Mouse (Mus musculus): ENCODE measurements around the gene Magee1.
"Not testable (repeated sequence)": the region's sequence is repeated elsewhere in the genome, so short reads cannot be mapped to it uniquely, and the experiment has no call there.

Magee1 gene

DNA sequence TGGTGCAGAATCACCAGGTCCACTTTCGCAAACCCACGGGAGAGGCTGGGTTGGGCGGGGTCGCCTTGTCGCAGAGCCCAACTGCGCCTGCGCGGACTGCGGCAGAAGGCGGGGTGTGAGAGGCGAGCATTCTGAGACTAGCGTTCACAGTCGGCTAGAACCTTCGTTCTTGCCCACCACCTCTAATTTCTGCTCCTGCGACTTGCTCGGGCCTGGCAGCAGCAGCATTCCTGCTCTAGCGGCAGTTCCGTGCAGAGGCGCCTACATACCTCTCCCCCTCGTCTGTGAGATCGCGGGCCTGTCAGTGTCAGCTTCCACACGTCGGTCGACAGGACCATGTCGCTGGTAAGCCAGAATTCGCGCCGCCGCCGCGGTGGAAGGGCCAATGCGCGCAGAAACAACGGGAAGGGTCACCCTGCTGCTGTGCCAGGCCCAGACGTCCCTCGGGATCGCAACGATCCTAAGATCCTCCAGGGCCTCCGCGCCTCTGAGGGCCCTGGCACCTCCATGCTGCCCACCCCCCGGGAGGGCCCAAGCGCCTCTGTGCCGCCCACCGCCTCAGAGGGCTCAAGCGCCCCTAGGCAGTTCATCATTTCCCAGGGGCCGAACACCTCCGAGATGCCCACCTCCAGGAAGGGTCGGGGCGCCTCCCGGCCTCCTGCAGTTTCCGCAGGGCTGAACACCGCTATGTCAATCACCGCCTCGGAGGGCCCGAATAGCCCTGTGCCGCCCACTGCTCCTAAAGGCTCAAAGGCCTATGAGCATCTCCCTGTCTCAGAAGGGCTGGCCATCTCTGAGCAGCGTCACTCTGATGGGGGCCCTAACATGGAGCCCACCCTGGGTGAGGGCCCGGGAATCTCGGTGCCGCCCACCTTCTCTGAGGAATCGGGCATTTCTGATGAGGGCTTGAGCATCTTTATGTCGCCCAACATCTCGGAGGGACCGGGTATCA is at the start of gene Magee1:
TSS of gene Magee1 (plus strand) at position 104 of the 952 bp plus-strand sequence.
- peak; percentile 16 for DNase-seq (ENCODE audit: low read depth, low spot score)

DNA sequence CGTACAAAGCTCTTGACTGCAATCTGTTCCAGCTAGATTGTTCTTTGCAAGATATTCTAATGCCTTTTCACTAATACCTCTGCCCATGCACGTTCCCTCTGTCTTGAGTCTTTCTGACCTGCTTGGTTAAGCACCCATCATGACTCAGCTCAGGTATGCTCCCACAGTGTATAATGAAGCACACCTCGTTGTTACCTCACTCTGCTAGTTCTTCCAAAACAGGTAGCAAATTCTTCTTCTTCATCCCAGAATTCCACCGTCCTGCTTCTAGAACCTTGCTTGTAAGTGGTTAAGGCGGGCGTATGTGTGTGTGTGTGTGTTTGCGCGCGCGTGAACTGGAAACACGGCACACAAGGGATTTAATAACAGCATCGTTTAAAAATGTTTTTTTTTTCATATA is 41.0 kb upstream of the Magee1 start:
- no peak for DNase-seq (ENCODE audit: low read depth, low spot score)

DNA sequence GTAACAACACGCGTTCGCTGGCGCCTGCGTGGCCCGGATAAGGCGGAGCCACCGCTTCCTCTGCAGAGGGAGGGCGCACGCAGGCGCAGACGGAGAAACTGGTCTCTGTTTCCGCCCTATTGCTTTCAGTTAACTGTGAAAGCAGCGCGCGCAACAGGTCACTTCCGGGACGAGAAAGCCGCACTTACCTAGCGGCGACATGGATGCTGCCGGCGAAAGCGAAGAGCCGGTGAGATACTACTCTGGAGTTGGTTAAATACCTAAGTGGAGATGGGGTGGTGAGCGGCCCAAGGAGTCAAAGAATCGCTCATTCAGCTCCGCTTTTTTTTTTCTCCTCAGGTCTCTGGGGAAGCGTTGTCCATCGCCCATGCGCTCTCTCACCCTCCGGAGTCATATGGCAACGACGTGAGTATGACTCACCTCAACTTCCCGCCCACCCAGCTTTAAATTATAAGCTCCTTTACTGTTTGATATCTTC is 40.5 kb upstream of the Magee1 start, which contains the start of gene Pbdc1:
TSS of gene Pbdc1 (plus strand) at position 142 of the 478 bp plus-strand sequence.
- DNase-seq (ENCODE audit: low read depth, low spot score): peak; percentile 86

DNA sequence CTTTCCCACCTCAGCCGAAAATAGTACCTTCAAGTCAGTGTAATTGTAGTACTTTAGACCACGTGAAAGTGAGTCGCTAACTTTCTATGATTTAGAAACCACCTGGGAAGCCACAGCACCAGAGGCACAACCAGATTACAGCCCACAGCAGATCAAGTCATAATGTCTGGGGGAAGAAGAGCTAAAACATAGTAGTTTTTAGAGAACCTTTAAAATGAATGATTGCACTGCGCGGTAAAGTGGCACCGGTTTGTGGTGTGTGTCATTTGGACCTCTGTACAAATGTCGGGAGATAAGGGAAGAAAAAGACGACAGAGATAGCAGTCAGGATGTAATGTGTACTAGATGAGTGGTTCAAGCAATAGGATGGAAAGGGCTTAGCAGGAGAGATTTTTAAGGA is 40.1 kb upstream of the Magee1 start:
- DNase-seq (ENCODE audit: low read depth, low spot score): no peak

- not testable (repeated sequence) for DNase-seq (ENCODE audit: low read depth, low spot score)
These were observed 37.2 kb upstream of the Magee1 start for GRCm38 (mm10) chrX:105083013-105083412.

DNA sequence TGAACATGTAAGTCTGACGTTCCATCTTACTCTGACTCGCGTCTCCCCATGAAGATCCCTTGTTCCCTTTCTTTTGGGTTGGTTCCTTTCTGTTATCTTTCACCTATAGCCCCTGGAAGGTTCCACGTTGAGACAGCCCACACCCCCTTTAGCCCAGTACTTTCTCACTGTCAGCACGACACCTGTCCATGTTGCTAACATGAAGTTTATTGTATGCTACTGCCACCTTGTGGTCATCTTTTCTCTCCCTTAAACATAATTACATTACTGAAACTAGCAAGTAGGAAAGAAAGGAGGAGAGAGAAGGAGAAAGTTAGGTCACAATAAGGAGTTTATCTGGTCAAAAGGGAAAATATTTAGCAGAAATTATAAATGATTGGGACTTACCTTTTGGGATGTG is 16.0 kb upstream of the Magee1 start:
- no peak for DNase-seq (ENCODE audit: low read depth, low spot score)

GRCm38 (mm10) chrX:105114994-105115393 is 5.2 kb upstream of the Magee1 start:
- no peak for DNase-seq (ENCODE audit: low read depth, low spot score)

- no peak for DNase-seq (ENCODE audit: low read depth, low spot score)
These were observed 1.2 kb downstream of the Magee1 start for GRCm38 (mm10) chrX:105121227-105121865.

DNA sequence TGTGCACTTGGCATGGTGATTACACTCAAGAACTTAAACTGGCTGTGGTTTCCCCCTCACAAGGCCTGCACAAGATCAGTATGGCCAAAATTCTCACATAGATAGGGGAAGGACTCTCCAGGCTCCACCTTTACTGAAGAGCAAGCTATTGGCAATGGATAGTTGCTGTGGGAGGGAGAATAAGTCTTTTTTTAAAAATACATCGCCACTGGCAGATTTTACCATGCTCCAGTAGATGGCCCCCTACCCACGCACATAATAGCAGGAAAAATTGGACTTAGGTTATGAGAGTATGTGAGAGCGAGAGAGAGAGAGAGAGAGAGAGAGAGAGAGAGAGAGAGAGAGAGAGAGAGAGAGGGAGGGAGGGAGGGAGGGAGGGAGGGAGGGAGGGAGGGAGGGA is 4.7 kb downstream of the Magee1 start:
- DNase-seq (ENCODE audit: low read depth, low spot score): no peak

DNA sequence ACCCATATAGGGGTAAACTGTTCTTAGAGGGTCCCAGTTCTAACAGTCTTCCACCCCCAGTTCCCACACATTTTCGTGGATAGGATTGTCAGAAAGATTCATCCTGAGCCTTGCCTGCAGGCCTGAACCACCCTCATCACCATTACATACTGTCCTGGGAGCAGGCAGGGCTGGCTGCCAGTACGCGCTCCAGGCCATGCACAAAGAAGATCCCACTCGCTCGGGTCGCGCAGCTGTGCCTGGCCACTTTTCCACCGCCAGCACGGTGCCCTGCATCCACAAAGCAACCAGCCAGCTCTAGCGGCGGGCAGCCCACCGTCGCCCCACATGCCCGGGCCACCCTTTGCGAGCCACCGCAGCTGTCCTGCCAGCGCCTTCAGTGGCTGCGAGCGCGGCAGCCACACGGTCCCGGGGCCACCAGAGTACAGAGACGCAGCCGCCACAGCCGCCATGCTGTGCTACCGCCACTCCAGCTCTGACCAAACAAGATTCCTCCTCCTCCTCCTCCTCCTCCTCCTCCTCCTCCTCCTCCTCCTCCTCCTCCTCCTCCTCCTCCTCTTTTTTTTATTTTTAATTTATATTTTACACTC is 31.8 kb downstream of the Magee1 start:
- DNase-seq (ENCODE audit: low read depth, low spot score): no peak

- DNase-seq (ENCODE audit: low read depth, low spot score): not testable (repeated sequence)
These were observed 44.8 kb downstream of the Magee1 start for GRCm38 (mm10) chrX:105165007-105165406.

GRCm38 (mm10) chrX:105167217-105167616 is 47.0 kb downstream of the Magee1 start:
- DNase-seq (ENCODE audit: low read depth, low spot score): no peak
